Mouse (Mus musculus) WW6 (cell line): Measurements from ENCODE around the gene Fbxl17.

Experiments used
- DNase-seq: peaks from one replicate; pipeline ENCODE4 v3.0.0-alpha.2; 2013; ENCODE audit warnings: low read depth, low spot score

Gene Fbxl17

GRCm38 (mm10) chr17:63212018-63212417 lies 287.8 kb downstream of the Fbxl17 start:
- no peak for DNase-seq

- no peak for DNase-seq
Measured at GRCm38 (mm10) chr17:63209151-63209550, 290.7 kb downstream of the Fbxl17 start.

DNA sequence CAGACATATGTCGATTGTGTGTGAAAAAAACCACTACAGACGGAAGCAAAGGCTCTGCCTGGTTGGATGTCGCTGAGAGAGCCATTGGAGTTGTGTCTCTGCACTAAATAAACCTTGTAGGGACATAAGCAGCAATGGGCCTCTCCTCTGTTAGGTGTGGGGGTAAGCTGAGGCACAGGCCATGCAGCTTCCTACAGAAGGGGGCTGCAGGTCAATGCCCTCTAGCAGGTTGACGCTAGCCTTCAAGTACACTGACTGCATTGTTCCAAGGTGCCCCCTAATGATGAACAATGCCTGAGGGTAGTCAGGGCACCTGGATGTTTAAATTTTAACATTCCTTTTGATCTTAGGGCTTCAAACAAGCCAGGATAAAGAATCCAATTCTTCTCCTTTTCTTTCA lies 291.5 kb downstream of the Fbxl17 start:
- DNase-seq: no peak

DNA sequence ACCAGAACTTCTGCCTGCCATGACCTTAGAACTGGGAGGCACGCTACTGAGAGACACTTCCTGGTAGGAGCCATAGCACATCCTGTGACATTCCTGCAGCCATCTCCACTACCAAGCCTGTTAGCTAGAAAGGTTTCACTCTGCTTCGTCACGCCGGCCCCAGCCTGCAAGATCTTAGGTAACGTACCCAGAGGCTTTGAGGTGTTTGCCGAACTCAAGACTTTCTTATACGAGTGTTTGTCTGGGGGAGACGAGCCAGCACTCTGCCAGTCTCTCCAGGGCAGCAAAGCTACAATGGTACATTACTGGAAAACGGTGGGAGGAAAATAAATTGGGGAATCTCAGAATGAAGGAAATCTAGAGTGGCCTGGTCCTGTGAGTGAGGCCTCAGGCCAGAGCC lies 292.1 kb downstream of the Fbxl17 start:
- DNase-seq: no peak

DNA sequence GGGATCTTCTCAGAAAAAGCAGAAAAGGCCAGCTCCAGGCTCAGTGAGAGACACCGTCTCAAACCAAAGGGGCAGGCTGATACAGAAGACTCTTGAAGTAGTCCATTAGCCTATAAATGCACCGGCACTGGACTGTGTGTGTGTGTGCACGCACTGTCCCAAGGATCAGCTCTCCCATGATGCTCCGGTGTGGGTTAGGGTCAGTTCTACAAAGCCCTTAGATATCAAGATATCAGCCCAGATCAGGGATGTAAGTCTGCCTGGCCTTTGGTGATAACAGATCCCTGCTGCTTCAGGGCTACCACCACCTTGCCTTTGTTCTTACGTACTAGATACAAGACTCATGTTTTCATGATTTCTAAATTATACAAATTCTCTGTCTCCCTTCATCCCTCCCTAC lies 294.5 kb downstream of the Fbxl17 start:
- no peak for DNase-seq

- DNase-seq: no peak
Measured at GRCm38 (mm10) chr17:63203582-63204190, 296.1 kb downstream of the Fbxl17 start.

DNA sequence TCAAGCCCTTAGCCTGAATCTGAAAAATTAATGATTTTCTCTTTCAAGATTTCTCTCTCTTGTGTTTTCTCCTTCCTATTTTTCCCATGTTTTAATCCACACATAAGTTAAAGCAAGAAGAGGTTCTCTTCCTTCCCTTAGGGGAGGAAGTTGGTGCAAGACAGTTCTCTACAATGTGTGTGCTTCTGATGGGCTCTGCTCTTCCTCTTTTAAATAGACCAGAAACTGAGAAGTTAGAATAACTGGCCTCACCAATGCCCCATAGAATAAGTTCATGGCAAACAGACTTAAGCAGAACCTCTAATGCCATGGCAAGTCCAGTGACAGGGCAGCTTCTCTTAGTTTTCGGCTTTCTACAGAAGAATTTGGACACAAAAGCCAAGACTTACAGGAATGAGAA lies 301.1 kb downstream of the Fbxl17 start:
- no peak for DNase-seq

DNA sequence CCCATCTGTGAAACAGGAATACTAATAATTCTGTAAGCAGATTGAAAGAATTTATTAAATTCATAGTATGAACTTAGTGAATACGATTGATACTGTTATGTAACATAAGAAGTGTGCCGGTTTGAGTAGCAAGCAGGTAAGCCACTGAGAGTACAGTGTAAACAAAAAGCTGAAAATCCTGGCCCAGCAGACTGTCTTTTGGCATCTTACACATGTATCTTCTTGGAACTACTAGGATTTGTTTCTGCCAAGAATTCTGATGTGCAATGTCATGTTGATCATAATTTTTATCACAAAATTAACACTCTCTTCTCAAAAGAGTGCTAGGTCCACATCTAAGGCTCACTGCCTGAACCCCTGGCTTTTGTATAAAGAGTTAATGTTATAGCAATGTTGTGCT lies 304.3 kb downstream of the Fbxl17 start:
- no peak for DNase-seq

- no peak for DNase-seq
Measured at GRCm38 (mm10) chr17:63193196-63193595, 306.6 kb downstream of the Fbxl17 start.

DNA sequence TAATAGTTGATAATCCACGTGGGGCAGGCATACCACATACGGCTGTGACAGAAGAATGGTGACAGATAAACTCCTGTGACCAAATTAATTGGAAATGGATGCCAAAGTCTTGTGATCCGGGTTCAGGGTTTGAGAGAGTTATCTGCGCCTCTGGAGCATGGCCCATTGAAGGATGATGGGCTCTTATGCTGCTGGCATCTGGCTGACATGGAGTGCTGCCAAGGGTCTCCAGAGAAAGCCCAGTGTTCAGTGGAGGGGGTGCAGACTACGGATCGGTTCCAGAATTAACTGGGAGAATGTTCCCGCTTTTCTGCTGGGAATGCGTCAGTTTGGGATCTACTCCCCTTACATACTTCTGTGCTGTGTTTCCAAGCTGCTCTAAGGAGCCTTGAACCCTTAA lies 308.5 kb downstream of the Fbxl17 start:
- DNase-seq: no peak

DNA sequence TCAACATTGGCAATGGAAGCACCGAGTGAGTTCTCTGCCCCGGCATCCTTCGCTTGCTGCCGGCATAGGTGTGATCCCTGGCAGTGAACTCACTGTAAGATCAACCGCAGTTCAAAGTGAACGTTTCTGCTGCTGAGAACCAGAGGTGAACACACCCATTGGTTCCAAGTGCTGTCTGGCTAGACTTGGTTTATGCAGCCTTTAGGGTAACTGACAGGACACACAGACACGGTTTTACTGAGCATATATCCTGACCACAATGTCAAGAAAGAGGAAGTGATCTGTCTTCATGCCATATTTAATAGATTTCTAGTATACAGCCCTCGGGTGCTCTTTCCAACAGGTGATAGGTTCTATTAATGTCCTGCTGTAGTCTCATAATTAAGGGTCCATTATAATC lies 310.5 kb downstream of the Fbxl17 start:
- no peak for DNase-seq

- no peak for DNase-seq
Measured at GRCm38 (mm10) chr17:63185531-63185930, 314.3 kb downstream of the Fbxl17 start.

DNA sequence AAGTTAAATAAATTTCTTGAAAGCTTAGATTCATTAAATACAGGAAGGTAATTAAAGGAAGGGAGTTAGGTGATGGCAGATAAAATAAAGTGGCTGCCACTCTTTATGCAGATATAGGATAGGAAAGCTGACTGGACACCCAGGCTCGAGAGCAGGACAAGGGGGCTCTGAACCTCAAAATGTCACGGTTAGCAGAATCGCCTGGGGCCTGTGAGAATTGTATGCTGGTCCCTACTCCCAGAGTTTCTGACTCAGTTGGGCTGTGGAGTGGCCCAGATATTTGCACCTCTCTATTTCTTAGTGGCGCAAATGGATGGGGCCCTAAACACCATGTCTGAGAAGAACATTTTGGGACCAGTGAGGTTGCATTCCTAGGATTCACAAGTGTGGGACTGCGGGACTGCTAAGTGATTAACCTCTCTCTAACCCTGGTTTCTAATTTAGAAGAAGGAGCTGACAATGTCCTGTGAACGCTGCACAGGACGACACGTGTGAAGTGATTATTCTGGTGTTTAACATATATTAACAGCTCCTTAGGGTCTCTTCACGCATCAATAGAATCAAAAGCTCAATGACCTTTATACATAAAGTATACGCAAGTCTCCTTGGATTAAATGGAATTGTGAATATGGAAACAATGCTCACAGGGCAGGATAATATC lies 314.8 kb downstream of the Fbxl17 start:
- no peak for DNase-seq

DNA sequence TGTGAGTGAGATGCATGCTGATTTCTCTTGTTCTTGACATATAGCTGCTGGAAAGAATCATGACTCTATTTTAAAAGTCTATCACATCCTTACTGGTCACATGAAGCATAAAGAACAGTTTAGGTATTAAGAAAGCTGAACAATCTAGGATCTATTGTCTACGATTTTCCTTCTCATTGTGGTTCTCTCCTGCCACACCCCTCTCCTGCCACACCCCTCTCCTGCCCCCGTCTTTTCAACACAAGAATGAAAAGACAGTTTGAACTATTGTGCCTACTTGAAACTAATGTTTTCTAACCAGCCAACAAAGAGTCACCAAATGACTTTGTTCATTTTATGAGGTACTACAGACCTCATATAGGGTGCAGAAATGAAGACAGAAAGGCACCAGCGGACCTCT lies 316.4 kb downstream of the Fbxl17 start:
- no peak for DNase-seq

GRCm38 (mm10) chr17:63181661-63182060 lies 318.2 kb downstream of the Fbxl17 start:
- no peak for DNase-seq

GRCm38 (mm10) chr17:63180042-63180441 lies 319.8 kb downstream of the Fbxl17 start:
- no peak for DNase-seq

GRCm38 (mm10) chr17:63178331-63178730 lies 321.5 kb downstream of the Fbxl17 start:
- DNase-seq: no peak

- peak; percentile 7 for DNase-seq
Measured at GRCm38 (mm10) chr17:63176411-63176810, 323.4 kb downstream of the Fbxl17 start.

GRCm38 (mm10) chr17:63172697-63173096 lies 327.1 kb downstream of the Fbxl17 start:
- no peak for DNase-seq

GRCm38 (mm10) chr17:63171890-63172491 lies 327.8 kb downstream of the Fbxl17 start:
- DNase-seq: no peak

- no peak for DNase-seq
Measured at GRCm38 (mm10) chr17:63171264-63171663, 328.6 kb downstream of the Fbxl17 start.

GRCm38 (mm10) chr17:63168019-63168788 lies 331.6 kb downstream of the Fbxl17 start:
- DNase-seq: no peak
